Mouse (Mus musculus) gastrocnemius, adult 2 months (tissue): Measurements from ENCODE around the gene Rab3a. TPM values are rescaled to one million over a fixed set of nuclear protein-coding genes. Genes with fewer than 3 reads are reported as not detected.

Experiments
- DNase-seq: peaks from one replicate; pipeline ENCODE4 v3.0.0; 2022
- H3K27ac ChIP-seq: fragments of 200-600 bp; 2 replicates; pipeline ENCODE4 v1.8.1; 2022; ENCODE audit warnings: mild to moderate bottlenecking
- H3K4me3 ChIP-seq: fragments of 200-600 bp; 2 replicates; pipeline ENCODE4 v1.8.1; 2022; ENCODE audit warnings: mild to moderate bottlenecking, moderate library complexity
- CTCF ChIP-seq: fragments of 200-600 bp; IDR thresholded peaks from 2 replicates; pipeline ENCODE4 v1.8.1; 2022; ENCODE audit warnings: antibody characterized with exemption, mild to moderate bottlenecking, moderate library complexity
- intact Hi-C: fragments of 180-260 bp; cut with DNase I; formaldehyde crosslinking; loops from one replicate; pipeline ENCODE4 v1.15.1; 2025
- total RNA-seq, 2 experiments: library from RNA; stranded (reverse); gene quantifications; 2 replicates each; pipeline ENCODE4 v1.2.3; 2021

Rab3a gene
- total RNA-seq, 2 experiments from 2014 or later: 31.9 to 39.8 TPM

DNA sequence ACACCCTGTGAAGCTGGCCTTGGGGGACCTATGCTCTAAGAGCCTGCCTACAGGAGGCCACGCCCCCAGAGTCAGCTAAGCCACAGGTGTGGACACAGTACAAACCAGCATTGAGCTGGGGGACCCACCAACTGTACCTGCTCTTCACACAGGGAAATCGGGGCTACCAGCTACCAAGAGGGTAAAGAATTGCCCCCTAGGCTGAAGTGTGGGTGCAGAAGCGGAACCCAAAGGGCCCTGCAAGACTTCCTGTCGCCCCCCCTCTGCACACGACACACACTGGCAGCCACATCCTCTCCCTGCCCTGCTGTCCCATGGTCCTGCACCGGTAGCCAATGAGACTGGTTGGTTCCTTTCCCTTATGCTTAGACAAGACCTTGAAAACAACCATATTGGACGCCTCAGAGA lies 36.8 kb downstream of the Rab3a start:
- H3K27ac ChIP-seq: 0 out of 2 replicates have a peak overlapping the region, but pooled peaks have one; percentile 86
- no peak for TF ChIP-seq CTCF
- no peak for DNase-seq
- intact Hi-C loops: no loop called here
- H3K4me3 ChIP-seq: peak overlapping the region; percentile 83

DNA sequence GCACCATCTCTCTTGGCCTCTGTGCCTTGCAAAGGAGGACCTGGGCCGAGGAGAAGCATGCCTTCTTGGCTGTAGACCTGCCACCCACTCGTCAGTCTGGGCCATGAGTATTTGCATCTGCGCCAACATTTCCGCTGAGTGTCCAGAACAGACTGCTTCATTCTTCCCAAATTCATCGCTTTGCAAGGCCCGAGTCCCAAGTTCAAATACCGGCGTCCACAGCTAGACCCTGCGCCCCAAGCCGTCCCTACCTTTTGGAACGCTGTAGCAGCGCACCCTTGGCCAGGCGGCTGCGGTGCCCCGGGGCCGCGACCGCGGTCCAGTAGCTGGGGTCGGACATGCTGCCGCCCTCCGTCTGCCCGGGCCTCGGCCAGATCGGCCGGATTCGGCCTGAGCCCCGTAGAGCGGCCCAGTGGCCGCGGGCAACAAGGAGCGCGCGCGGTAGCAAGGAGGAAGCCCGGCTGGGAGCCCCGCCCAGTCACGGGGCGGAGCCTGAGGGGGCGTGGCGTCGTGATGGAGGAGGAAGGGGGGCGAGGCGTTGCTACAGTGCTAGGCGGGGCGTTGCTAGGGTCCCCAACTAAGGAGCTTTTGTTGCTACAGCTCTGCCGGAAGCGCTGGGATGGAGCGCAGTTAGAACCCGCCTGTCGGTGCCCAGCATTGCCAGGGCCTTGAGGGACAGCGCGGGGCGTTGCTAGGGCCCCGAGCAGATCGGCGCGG lies 37.7 kb downstream of the Rab3a start:
- no peak for TF ChIP-seq CTCF
- H3K27ac ChIP-seq: peak overlapping the region; percentile 86
- peak; percentile 97 for DNase-seq
- H3K4me3 ChIP-seq: peak overlapping the region; percentile 83
- intact Hi-C loops: no loop called here

DNA sequence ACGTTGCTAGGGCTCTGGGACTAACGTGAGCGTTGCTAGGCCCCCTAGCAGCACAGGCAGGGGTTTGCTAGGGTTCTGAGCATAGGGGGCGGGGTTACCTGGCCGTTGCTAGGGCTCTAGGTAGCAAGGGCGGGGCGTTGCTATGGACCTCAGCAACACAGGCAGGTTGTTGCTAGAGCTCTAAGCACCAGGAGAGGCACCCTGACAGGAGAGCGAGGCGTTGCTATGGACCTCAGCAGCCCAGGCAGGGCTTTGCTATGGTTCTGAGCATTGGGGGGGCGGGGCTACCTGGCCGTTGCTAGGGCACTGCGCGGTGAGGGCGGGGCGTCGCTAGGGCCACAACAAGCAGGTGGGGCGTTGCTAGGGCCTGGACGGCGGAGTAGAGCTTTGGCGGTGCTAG lies 38.2 kb downstream of the Rab3a start:
- no peak for DNase-seq
- intact Hi-C loops: no loop called here

DNA sequence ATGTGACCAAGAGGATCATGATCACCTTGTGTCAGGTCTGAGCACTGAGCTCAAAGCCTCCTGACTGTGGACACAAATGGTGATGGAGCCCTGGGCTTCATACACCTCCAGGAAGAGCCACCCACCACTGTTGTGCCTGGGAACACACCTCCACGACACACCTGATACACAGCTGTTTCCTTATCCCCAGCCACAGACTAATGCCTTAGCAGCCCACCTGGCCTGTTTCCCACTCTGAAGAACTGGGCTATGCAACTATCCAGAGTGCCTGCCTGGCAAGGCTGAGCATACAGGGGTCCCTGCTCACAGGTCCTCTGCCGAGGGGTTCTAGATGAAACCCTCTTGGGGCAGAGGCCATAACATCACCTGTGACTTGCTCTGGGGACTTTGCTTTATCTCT lies 39.7 kb downstream of the Rab3a start:
- no peak overlapping the region for H3K27ac ChIP-seq
- intact Hi-C loops: no loop called here
- no peak overlapping the region for H3K4me3 ChIP-seq
- TF ChIP-seq CTCF: no peak
- DNase-seq: no peak

More for the DNA sequence above, 38.2 kb downstream of the Rab3a start:
- Histone ChIP-seq H3K27ac (peak overlapping the region; percentile 59), H3K4me3 (peak overlapping the region; percentile 83)
- no peak for TF ChIP-seq CTCF

DNA sequence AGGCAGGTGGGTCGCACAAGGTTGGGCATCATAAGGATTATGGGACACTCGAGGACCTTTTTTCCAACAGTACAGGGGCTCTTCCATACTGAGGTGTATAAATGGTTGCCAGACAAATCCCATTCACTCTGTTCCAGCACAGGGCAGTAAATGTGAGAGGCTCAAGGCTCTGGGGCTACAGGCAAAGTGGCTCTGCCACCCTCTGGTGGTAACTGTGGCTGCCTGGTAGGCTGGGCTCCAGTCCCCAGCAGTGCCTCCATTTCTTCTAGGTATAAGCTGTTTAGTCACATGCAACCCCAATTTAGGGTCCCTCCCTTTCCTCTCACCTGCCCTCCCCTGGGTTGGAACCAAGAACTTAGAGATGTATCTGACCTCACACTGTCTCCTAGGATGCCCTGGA lies 40.9 kb downstream of the Rab3a start:
- no peak for DNase-seq
- intact Hi-C loops: no loop called here
- TF ChIP-seq CTCF: peak; percentile 9; the same call in 1 of the 2 replicates
- H3K4me3 ChIP-seq: no peak overlapping the region
- H3K27ac ChIP-seq: no peak overlapping the region

DNA sequence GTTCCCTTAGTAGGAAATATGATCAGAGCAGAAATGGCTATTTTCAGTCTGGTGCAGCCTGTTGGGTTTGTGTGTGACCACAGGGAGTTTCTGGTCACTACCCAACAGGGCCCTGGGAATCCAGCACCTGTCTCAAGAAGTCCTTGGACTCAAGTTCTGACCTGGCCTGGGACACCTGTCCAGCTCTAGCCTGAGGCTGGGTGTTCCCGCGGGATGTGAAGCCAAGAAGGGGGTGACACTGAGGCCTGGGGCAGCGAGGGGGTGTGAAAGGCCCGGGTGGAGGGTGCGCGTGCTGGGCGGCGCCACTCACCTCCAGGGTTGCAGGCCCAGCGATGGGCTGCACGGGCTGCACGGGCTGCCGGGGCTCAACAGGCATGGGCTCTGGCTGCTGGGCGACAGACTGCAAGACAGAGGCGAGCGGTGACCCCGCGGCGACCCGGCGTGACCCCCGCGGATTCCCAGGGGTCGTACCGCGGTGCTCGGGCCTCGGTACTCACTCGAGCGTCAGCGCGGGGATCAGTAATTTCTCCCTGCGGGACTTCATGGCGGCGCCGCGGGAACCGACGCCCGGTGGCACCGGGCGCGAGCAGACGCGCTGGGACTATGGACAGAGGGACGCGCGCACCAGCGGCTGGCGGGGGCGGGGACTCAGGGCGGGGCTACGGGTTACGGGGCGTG lies 42.1 kb downstream of the Rab3a start:
- DNase-seq: peak; percentile 90
- Histone ChIP-seq H3K4me3 (peak overlapping the region; percentile 82), H3K27ac (peak overlapping the region; percentile 84)
- TF ChIP-seq CTCF: no peak
- intact Hi-C loops: no loop called here

DNA sequence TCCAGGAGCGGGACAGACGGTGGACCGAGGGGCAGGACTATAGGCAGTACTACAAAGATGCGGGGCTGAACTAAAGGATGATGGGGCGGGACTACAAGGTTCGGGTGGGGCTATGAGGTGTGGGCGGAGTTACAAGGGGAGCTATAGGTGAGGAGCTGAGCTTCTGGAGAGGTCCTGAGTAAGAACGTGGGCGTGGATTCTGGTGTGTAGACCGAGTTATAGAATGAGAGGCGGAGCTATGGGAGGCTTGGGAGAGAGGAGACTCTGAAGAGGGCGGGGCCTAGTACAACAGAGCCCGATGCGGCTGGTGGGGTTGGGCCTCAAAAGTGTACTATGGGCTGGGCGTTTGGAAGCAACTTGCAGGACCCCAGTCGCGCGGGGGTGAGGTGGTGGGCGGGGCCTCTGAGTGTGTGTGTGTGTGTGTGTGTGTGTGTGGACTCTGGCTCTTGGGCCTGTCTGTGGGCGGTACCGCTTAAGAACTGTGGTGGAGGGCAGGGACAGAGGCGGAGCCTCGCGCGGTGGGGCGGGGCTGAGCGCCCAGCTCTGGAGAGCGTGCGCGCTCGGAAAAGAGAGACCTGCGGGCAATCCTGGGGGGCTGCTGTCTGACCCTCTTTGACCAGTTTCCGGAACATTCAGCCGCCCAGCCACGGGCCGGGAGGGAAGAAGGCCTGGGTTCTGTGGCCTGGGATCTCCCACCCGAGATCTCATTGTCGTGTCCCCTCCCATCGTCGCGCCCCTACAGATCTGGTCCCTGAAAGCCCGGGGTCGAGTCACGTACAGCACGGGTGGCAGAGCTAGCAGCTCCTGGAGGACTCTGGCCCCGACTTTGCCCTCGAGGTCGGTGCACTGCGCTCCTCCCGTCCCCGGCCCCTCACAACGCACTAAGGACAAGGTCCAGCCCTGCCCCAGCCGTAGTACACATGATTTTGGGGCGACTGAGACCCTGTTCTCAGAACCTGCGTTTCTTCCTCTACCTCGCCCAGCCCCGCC lies 42.9 kb downstream of the Rab3a start:
- H3K27ac ChIP-seq: peak overlapping the region; percentile 84
- peak overlapping the region; percentile 82 for H3K4me3 ChIP-seq
- DNase-seq: peak; percentile 92
- no peak for TF ChIP-seq CTCF
- intact Hi-C loops: no loop called here

DNA sequence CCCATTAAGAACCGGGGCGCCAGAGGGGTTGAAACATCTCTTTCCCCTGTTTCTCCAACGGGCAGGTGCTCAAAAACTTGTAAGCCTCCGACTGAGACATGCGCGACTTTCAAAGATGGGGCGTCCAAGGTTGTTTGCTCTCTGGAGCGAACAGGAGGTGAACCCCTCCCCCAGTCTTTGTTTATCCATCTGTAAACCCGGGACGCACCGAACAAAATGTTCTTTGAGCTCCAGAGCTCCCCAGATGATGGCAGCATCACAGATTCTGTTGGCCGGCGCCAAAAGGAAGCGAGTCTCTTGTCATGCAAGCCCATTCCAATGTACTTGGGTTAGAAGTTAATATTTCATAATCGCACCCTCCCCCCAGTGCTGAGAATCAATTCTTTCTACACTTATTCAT lies 43.8 kb downstream of the Rab3a start:
- DNase-seq: peak; percentile 69
- intact Hi-C loops: no loop called here
- Histone ChIP-seq H3K4me3 (peak overlapping the region; percentile 82), H3K27ac (peak overlapping the region; percentile 84)
- no peak for TF ChIP-seq CTCF

DNA sequence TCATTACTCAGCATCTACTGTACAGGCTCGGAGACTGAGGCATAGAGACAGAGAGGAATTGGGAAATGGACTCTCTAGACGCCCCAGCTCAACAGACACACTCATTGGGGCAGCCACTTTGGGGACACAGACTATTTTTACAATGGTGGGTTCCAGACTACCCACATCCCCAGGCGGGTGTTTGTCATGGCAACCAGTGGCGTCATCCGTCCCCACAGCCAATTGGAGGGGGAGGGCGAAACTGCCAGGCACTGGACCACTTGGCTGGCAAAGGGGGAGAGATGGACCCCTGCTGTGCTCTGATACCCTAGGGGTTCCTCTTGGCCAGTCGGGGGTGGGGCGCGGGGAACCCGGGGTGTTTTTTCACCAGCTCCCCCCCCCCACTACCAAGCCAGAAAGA lies 46.2 kb downstream of the Rab3a start:
- TF ChIP-seq CTCF: no peak
- H3K27ac ChIP-seq: no peak overlapping the region
- H3K4me3 ChIP-seq: no peak overlapping the region
- no peak for DNase-seq
- intact Hi-C loops: loop anchor here (10.0 kb wide), 1 partner anchor 54 kb away; no protein-coding TSS in a partner anchor

DNA sequence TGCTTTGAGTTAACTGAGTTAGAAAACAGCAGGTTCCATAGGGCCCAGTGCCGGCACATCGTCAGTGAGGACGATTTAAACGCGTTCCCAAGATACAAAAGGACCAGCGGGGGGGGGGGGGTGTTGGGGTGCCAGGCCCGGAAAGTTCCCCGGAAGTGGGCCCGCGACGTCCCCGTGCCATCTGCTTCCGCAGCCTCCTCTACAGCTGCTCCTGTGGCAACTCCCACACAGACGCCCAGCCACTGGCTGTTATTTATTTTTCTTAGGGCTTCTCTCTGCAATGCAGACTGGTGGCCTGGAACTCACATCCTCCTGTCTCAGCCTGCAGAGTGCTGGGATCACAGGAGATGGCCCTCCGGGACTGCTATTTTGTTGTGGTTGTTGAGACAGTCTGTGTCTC lies 46.7 kb downstream of the Rab3a start:
- intact Hi-C loops: loop anchor here (10.0 kb wide), 1 partner anchor 54 kb away; no protein-coding TSS in a partner anchor
- H3K27ac ChIP-seq: no peak overlapping the region
- DNase-seq: no peak
- no peak for TF ChIP-seq CTCF
- no peak overlapping the region for H3K4me3 ChIP-seq

DNA sequence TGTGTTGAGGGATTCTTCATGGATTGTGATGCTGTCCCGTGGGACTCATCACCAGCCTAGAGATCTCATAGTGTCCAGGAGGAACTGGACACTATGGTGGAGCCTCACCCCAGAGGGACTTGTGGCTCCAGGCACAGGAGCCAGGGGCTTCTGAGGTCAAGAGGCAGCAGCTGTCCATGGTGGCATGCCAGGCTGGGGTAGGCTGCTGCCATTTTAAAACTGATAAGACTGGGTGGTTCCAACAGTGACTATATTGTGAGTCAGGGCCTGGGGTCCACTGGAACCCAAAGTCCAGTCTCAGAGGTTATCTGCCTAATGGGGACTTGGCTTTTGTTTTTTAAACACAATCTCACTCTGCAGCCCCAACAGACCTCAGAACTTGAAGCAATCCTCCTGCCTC lies 47.4 kb downstream of the Rab3a start:
- Histone ChIP-seq H3K4me3 (no peak overlapping the region), H3K27ac (no peak overlapping the region)
- DNase-seq: no peak
- intact Hi-C loops: loop anchor here (10.0 kb wide), 1 partner anchor 53 kb away; no protein-coding TSS in a partner anchor
- TF ChIP-seq CTCF: no peak

DNA sequence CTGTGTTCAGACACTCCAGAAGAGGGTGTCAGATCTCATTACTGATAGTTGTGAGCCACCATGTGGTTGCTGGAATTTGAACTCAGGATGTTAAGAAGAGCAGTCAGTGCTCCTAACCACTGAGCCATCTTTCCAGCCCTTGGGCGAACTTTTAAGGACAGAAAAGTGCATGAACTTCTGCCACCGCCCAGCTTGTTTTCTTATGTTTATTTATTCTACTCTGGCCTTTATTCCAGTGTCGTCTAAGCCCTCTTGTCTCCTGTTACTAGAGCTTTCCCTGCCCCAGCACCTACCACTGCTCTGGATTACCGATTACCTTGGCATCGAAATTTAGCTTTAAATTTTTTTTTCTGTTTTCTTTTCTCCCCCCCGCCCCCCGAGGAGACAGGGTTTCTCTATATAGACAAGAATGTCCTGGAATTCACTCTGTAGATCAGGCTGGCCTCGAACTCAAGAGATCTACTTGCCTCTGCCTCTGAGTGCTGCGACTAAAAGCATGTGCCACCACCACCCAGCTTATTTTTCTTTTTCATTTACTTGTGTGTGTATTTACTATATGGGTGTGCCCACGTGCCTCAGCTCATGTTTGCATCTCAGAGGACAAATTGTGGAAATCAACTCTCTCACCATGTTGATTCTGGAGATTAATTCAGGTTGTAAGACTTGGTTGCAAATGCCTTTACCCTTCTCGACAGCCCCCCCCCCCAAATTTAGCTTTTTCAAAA lies 48.5 kb downstream of the Rab3a start:
- DNase-seq: no peak
- no peak for TF ChIP-seq CTCF
- H3K4me3 ChIP-seq: no peak overlapping the region
- H3K27ac ChIP-seq: no peak overlapping the region
- intact Hi-C loops: loop anchor here (10.0 kb wide), 1 partner anchor 52 kb away; no protein-coding TSS in a partner anchor
